Mouse (Mus musculus) liver, postnatal 0 days (tissue): ENCODE measurements around the gene Mogat2.

Experiments
- CTCF ChIP-seq: sonication (generic); IDR thresholded peaks from 2 replicates; pipeline ENCODE4 v1.5.1; 2016; ENCODE audit warnings: antibody characterized with exemption, low read depth
- EP300 ChIP-seq: IDR thresholded peaks from 2 replicates; pipeline ENCODE4 v1.6.1; 2016; ENCODE audit warnings: antibody characterized with exemption, low read depth, mild to moderate bottlenecking

DNA sequence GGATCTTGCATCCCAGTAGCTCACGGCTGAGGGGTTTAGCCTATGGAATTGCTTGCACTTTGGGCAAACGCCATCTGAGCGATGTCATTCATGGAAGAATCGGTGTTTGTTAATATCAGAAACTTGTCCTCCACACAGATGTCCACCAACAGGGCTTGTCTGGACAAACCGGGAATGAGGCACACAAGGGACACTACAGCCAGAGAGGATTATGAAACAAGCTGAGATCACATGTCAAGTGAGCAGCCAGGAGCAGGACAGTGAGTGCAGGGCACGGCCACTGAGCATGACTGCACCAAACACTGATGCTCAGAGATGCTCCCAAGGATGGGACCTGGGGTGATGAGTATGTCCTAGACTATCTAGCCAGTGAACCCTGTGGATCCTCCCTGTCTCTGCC is 13.0 kb downstream of the Mogat2 start:
- TF ChIP-seq CTCF (no peak), EP300 (no peak)
